Mouse (Mus musculus) brain, embryonic 14.5 days (tissue): ENCODE data around the gene Coq6. TPM values are rescaled to one million over a fixed set of nuclear protein-coding genes. Genes with fewer than 3 reads are reported as not detected.

ENCODE experiments used
- DNase-seq: peaks from one replicate; pipeline ENCODE4 v3.0.0-alpha.2; 2011; ENCODE audit warnings: low read depth
- CTCF ChIP-seq: fragments of 200-500 bp; IDR thresholded peaks from 2 replicates; pipeline ENCODE4 v1.5.1; 2012; ENCODE audit warnings: inconsistent platforms, mild to moderate bottlenecking, moderate library complexity, borderline replicate concordance; ENCODE audit not compliant: insufficient read depth, insufficient read length; ENCODE audit errors: extremely low read depth
- POLR2A ChIP-seq: fragments of 200-500 bp; IDR thresholded peaks from 2 replicates; pipeline ENCODE4 v1.6.1; 2012; ENCODE audit warnings: mild to moderate bottlenecking, inconsistent platforms, borderline replicate concordance; ENCODE audit not compliant: poor library complexity, insufficient read depth, insufficient read length, severe bottlenecking; ENCODE audit errors: extremely low read depth
- polyA plus RNA-seq: library from polyadenylated mRNA; depleted of rRNA; stranded (reverse); fragments of >200 nt; gene quantifications from 2 replicates; pipeline ENCODE4 v1.2.3, GENCODE M21; 2012

The Coq6 gene
- polyA plus RNA-seq, 1 experiment, result 48.3 TPM

GRCm38 (mm10) chr12:84371647-84372046 is 10.2 kb downstream of the Coq6 start:
- no peak for DNase-seq
- TF ChIP-seq POLR2A (no peak), CTCF (no peak)

DNA sequence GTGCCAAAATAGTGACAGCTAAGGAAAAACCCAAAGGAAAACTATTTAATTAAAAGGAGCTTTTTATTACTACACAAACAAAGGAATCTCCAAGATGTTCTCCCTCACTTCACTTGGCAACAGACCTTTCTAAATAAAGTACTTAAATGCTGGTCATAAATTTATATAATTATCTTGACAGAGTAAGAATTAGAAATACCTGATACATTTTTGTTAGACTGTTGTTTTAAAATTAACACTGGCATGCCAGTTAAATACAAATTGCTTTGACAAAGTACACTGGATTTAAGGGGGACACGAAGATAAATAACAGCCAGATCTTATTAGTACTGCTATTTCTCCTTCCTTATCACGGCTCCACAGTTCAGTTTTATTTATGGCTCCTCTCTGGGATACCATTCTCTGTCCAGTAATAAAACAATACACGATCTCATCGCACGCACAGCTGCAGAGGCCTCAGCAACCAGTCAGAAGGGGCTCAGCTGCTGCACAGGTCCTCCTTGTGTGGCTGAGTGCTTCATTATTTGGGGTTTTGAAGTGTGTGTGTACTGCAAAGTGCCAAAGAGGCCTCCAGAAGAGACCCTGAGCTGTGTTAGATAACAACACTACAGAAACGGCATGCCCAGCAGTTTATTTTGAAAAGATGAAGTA is 12.5 kb downstream of the Coq6 start:
- TF ChIP-seq CTCF (no peak), POLR2A (no peak)
- peak; percentile 3 for DNase-seq

- no peak for DNase-seq
- no peak for TF ChIP-seq POLR2A
- no peak for TF ChIP-seq CTCF
Observed at GRCm38 (mm10) chr12:84382369-84382768, 20.9 kb downstream of the Coq6 start.

GRCm38 (mm10) chr12:84384644-84385081 is 23.2 kb downstream of the Coq6 start:
- no peak for TF ChIP-seq POLR2A
- no peak for TF ChIP-seq CTCF
- DNase-seq, result peak; percentile 45

DNA sequence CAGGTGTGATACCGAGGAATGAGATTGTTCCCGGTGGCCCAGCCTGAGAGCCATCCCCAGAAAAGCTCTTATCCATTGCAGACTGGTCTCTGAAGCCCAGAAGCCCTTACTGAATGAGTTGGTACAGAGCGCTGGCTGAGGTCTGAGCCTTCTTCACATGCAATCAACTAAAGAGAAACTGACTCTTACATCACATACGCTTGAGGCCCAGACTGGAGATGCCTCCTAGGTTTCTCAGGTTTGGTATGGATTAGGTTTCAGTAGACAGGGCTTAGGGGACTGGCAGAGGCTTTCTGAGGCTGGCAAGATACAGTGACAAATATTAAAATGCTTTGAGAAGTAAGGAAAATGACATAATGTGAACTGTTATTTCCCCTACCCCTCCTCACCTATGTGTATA is 24.0 kb downstream of the Coq6 start:
- DNase-seq, result no peak
- no peak for TF ChIP-seq CTCF
- no peak for TF ChIP-seq POLR2A

GRCm38 (mm10) chr12:84388097-84388496 is 26.6 kb downstream of the Coq6 start:
- TF ChIP-seq POLR2A, result no peak
- no peak for TF ChIP-seq CTCF
- no peak for DNase-seq

DNA sequence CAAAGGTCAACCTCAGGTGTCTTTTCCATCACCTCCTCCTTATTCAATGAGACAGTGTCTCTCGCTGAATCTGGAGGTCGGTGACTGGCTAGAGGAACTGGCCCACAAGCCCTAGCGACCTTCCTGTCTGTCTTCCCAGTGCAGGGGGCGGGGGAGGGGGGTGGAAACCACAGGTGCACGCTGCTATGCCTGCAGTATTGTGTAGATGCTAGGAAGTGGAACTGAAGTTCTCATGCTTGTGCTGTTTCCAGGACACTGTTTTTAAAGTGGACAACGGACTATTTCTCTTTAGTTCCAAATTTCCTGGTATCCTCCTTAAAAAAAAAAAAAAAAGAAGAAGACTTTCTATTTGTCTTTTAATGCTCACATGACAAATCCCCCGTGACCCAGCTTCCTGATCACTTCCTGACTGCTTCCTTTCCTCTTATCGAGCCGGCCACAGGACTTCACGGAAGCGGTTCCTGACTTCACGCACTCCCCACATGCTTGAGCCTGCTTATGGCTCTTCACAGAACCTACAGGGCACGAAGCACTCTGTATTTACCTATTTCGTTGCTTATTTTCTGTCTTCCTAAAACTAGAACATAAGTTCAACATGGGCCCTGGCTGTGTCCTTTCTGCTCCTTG is 27.4 kb downstream of the Coq6 start:
- no peak for DNase-seq
- TF ChIP-seq CTCF (no peak), POLR2A (no peak)

- DNase-seq, result no peak
- TF ChIP-seq CTCF (no peak), POLR2A (no peak)
Observed at GRCm38 (mm10) chr12:84390336-84390735, 28.9 kb downstream of the Coq6 start.

GRCm38 (mm10) chr12:84392681-84393080 is 31.2 kb downstream of the Coq6 start:
- TF ChIP-seq CTCF (no peak), POLR2A (no peak)

GRCm38 (mm10) chr12:84393847-84394246 is 32.4 kb downstream of the Coq6 start:
- TF ChIP-seq POLR2A (no peak), CTCF (no peak)
- DNase-seq, result no peak

More at GRCm38 (mm10) chr12:84392681-84393080, 31.2 kb downstream of the Coq6 start:
- DNase-seq, result no peak

GRCm38 (mm10) chr12:84396947-84397679 is 35.7 kb downstream of the Coq6 start:
- TF ChIP-seq POLR2A, result no peak
- TF ChIP-seq CTCF, result no peak
- DNase-seq, result no peak
